Mouse (Mus musculus) Patski (cell line): ENCODE measurements around the gene Napb. TPM values are rescaled to one million over a fixed set of nuclear protein-coding genes. Genes with fewer than 3 reads are reported as not detected.
"Not testable (repeated sequence)": the region's sequence is repeated elsewhere in the genome, so short reads cannot be mapped to it uniquely, and the experiment has no call there.

Source experiments
- ATAC-seq: fragments of 100-300 bp; one replicate; pipeline ENCODE4 v1.8.0; 2021
- CTCF ChIA-PET: fragments of 350-600 bp; sonication (Branson Sonifier 250); formaldehyde crosslinking; loops from one replicate; lab custom pipeline; 2022; ENCODE audit warnings: inconsistent platforms; lab: Charles Lee
- POLR2A ChIA-PET: fragments of 350-600 bp; sonication (Branson Sonifier 250); formaldehyde crosslinking; loops from one replicate; lab custom pipeline; 2022; ENCODE audit warnings: antibody characterized with exemption, inconsistent platforms; lab: Charles Lee
- DNase-seq: peaks from one replicate; pipeline ENCODE4 v3.0.0-alpha.2; 2011; ENCODE audit warnings: low read depth, low spot score
- H3K27me3 ChIP-seq: fragments of 371-371 bp; one replicate; pipeline ENCODE4 v1.5.1; 2021
- CTCF ChIP-seq: fragments of 100-300 bp; IDR thresholded peaks from one replicate; pipeline ENCODE4 v1.5.1; 2021
- in situ Hi-C: fragments of 300-500 bp; cut with MboI; formaldehyde crosslinking; loops from 3 replicates; pipeline ENCODE4 v1.11.1; 2018; ENCODE audit warnings: low pct_unique_long_range_greater_than_20kb, mixed read lengths
- polyA plus RNA-seq: library from polyadenylated mRNA; unstranded; gene quantifications from one replicate; pipeline ENCODE4 v1.2.3, GENCODE M21; 2021

Napb gene
- 4.3 TPM for polyA plus RNA-seq

DNA sequence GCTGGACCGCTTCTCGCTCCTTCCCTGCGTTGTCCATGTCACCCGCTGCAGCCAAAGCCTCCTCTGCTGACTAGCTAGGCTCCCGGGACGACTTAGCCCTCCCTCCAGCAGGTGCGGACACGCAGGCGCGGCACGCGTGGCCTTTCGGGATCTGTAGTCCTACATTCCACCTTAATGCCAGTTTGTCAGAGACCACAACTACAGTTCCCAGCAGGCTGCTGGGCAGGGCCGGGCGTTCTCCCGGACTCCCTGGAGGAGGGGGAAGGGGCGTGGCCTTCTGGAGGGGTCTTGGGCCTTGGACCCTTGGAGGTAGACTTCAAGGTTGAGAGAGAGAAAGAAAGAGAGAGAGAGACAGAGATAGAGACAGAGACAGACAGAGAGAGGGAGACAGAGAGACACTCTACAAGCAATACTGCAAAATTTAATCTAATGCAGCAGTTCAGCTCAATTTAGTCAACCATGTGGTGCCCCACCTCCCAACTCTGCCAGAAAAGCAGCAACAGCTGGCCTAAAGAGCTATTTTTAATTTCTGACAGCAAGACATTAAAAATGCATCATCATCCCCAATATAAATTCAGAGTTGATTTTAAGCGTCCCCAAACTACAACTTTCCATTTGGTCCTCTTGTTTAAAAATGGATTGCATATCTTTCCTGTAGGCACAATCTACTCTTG lies at the start of gene Napb:
Gene Napb (minus strand): TSS at position 141 of the 674 bp plus-strand sequence.
- ChIA-PET POLR2A (interaction anchor here (0.6 to 1.1 kb wide), 2 partner anchors 16 to 53 kb away, joined by 3 to 4 read pairs; no protein-coding TSS in a partner anchor), CTCF (interaction anchor here (1.0 to 1.9 kb wide), 8 partner anchors 10 to 32 kb away, joined by 3 to 7 read pairs (median 4); no protein-coding TSS in a partner anchor)
- H3K27me3 ChIP-seq = peaks cover 1% of the 10 kb centered on the region
- ATAC-seq = peak; percentile 99
- peak; percentile 71 for DNase-seq
- in situ Hi-C loops = loop anchor here (10.0 kb wide), 1 partner anchor 162 kb away; no protein-coding TSS in a partner anchor
- TF ChIP-seq CTCF = no peak

DNA sequence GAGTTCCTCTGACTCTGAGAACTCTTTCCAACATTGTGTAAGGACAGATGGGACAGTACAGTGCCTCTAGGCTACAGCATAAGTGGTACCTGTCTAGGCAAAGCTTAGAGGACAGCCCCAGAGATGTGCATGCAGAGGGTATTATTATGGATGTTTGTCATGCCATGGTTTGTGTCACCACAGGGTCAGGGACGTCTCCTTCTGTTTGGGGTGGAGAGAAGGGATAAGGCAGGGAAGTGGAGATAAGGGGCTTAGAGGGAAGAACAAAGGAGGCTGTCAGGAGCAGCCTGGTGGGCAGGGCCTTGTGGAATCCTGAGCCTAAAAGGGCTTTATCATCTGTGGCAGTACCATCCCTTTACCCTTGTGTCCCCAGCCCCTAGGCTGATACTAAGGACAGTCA lies 49.4 kb upstream of the Napb start, which contains the start of gene 8030411F24Rik:
Gene 8030411F24Rik (plus strand): TSS at position 301 of the 400 bp plus-strand sequence.
- in situ Hi-C loops = no loop called here

DNA sequence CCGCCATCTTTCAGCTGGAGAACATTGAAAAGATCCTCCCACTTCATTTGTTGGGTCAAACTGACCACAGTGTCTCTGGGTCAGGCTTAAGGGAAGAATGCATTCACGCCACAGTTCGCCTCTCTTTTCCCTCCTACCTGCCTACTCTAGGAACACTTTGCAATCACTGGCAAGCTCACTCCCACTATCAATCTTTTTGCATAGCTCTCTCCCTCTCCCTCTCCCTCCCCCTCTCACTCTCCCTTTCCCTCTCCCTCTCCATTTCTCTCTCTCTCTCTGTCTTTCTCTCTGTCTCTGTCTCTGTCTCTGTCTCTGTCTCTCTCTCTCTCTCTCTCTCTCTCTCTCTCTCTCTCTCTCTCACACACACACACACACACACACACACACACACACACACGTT lies 39.1 kb upstream of the Napb start, which contains the start of gene Cst11:
Gene Cst11 (minus strand): TSS at position 101 of the 400 bp plus-strand sequence.
- POLR2A ChIA-PET, in situ Hi-C loops, ATAC-seq, H3K27me3 ChIP-seq, DNase-seq: not testable (repeated sequence)
- CTCF ChIA-PET = interaction anchor here (1.4 kb wide), 1 partner anchor 131 kb away, joined by 5 read pairs; no protein-coding TSS in a partner anchor

More for the DNA sequence above, 49.4 kb upstream of the Napb start, which contains the start of gene 8030411F24Rik:
- TF ChIP-seq CTCF = no peak
- POLR2A ChIA-PET = no interaction called here
- DNase-seq (no peak), ATAC-seq (no peak)
- CTCF ChIA-PET = no interaction called here
- no peaks in the 10 kb centered on the region for H3K27me3 ChIP-seq

DNA sequence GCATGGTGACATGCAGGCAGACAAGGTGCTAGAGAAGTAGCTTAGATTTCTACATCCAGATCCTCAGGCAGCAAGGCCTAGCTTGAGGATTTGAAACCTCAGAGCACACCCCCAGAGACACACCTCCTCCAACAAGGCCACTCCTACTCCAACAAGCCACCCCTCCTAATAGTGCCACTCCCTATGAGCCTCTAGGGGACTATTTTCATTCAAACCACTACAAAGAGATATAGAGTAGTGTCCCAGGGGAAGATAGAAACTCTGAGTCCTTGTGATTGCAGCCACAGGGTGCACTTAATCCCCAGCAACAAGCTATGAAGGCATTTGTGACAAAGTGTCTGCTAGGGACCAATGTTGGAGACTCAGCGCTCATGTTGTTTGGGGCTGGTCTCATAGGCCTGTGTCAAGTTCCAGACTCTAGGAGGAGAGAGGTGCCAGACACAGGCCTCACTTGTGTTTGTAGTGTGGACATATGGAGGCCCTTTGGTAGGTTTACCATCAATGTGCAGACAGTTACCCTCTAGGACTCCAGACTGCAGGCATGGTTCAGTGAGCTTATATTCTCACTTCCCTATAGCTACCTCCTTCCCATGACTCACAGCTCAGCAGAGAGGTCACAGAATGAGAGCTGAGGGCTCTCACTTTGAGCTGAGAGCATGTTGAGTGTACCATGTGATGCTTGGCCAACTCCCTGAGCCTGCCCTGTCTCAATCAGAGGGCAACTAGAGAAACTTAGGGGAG lies 31.6 kb upstream of the Napb start:
- peaks cover under 1% of the 10 kb centered on the region for H3K27me3 ChIP-seq
- CTCF ChIA-PET = interaction anchor here (2.4 kb wide), 1 partner anchor 11 kb away, joined by 11 read pairs; no protein-coding TSS in a partner anchor
- POLR2A ChIA-PET = no interaction called here
- in situ Hi-C loops = no loop called here
- TF ChIP-seq CTCF = no peak
- ATAC-seq (peak; percentile 35), DNase-seq (no peak)

DNA sequence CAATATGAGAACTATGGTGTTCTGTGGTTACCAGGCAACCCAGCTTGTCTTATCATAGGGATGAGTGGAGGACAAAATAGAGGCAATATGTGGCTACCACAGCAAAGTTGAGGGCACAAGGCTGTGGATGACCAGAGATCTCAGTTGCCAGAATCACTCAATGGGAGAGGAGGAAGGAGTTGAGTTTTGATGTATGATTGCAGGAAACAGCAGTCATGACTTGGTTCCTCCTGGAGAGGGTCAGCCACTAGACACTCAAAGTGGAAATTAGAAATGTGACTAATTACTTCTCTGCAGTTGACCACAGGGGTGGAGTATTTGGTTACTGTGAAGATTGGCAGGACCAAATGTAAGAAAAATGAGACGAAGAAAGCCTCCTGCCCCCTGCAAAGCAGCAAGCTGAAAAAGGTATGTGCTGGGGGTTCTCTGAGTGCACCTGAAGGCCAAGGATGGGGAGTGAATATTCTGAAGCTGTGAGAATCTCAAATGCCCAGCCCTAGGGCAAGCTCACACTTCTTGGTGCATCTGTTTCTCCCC lies 22.1 kb upstream of the Napb start:
- ChIA-PET POLR2A (no interaction called here), CTCF (interaction anchor here (1.4 to 5.6 kb wide), 3 partner anchors 13 to 147 kb away, joined by 3 to 28 read pairs (median 28); no protein-coding TSS in a partner anchor)
- peaks cover 3% of the 10 kb centered on the region for H3K27me3 ChIP-seq
- in situ Hi-C loops = loop anchor here (5.0 kb wide), 2 partner anchors 98 to 148 kb away; no protein-coding TSS in a partner anchor
- no peak for ATAC-seq
- TF ChIP-seq CTCF = no peak
- DNase-seq = no peak

DNA sequence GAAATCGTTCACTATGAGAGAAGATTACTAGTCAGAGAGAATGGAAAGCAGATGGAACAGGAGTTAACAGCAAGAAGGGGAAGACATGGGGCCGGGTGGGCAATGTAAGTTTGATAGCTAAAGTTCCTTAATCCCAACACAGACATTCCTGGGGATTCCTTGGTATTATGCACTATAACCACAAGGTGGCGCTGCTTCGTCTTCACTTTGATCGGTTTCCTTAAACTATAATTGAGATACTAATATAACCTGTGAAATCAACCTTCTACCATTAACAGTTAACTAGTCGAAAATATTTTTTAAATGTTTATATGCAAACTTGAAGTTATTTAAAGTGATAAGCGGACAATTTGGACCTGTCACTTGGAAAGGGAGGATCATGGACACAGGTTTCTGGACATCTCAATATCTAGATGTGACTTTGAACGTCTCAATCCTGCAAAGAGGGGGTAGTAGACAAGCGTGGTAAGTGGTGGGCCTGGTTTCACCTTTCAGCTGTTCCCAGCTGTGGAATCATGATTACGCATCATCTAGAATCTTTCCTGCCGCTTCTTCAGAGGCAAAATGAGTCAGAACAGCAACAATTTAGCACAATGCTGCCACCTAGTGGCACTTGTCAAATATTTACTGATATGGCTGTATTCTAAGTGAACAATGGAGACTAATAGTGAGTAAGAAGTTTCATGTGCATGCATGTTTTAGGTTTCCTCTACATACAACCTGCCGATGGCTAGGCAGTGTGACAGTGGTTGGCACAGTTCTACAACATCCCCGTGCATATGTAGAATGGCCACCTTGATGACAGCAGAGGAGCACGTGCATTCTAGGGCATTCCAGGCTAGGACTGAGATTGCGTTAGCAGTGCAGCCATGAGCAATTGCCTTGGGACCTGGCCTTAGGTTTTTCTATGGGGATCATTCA lies 19.9 kb upstream of the Napb start:
- DNase-seq = peak; percentile 64
- ATAC-seq = peak; percentile 95
- ChIA-PET CTCF (interaction anchor here (0.6 to 5.6 kb wide), 19 partner anchors 11 to 158 kb away, joined by 3 to 28 read pairs (median 4); partner anchors contain the start of gene Gzf1), POLR2A (no interaction called here)
- peak; percentile 72 for TF ChIP-seq CTCF
- in situ Hi-C loops = loop anchor here (5.0 kb wide), 2 partner anchors 100 to 150 kb away; no protein-coding TSS in a partner anchor
- H3K27me3 ChIP-seq = peaks cover 3% of the 10 kb centered on the region

DNA sequence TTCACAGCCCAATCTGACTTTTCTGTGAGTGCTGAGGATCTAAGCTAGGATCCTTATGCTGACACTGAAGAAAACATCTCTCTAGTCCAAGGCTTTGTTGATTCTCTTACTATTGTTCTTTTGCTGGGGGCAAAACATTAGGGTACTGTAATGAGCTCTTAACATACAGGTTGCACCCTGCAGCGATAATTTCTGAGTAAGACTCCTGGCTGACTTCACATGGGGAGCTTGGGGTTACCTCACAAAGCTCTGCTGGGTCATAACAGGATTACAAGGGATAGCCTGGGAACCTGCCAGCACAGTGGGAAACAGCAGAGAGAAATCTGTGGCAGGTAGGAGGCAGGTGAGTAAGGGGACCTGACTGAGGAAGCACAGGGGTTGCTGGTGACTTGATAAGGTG lies 17.8 kb upstream of the Napb start, which contains the start of gene Cstl1:
Gene Cstl1 (plus strand): TSS at position 301 of the 400 bp plus-strand sequence.
- no peak for DNase-seq
- in situ Hi-C loops = loop anchor here (5.0 kb wide), 2 partner anchors 102 to 152 kb away; no protein-coding TSS in a partner anchor
- CTCF ChIA-PET = interaction anchor here (1.0 to 5.3 kb wide), 4 partner anchors 15 to 102 kb away, joined by 3 to 28 read pairs (median 4); no protein-coding TSS in a partner anchor
- TF ChIP-seq CTCF = no peak
- H3K27me3 ChIP-seq = peaks cover 3% of the 10 kb centered on the region
- POLR2A ChIA-PET = no interaction called here
- no peak for ATAC-seq

DNA sequence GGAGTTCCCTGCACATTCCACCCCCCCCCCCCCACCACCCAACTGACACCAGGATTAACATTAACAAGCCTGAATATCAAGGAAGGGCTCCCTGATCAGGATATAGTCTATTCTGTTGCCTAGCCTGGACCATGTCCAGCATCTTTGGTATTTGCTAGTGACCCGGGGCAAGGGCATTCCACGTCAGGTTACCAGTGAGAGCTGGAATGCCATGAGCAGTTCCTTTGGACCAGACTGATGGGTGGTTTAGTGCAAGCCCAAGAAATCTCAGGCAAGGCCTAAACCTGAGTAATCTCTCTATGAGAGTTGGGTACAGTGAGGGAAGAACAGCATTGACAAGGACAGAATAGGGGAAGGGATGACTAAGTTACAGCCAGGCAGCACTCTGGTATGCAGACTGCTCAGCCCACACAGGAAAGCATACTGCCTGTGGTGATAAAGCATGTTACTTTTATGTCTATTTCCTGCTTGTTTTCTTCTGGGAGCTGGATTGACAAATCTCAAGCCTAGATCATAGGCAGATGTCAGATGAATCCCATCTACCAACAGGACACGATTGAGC lies 11.7 kb upstream of the Napb start:
- ATAC-seq (peak; percentile 74), DNase-seq (no peak)
- no peak for TF ChIP-seq CTCF
- CTCF ChIA-PET = no interaction called here
- in situ Hi-C loops = no loop called here
- H3K27me3 ChIP-seq = no peaks in the 10 kb centered on the region
- POLR2A ChIA-PET = no interaction called here

DNA sequence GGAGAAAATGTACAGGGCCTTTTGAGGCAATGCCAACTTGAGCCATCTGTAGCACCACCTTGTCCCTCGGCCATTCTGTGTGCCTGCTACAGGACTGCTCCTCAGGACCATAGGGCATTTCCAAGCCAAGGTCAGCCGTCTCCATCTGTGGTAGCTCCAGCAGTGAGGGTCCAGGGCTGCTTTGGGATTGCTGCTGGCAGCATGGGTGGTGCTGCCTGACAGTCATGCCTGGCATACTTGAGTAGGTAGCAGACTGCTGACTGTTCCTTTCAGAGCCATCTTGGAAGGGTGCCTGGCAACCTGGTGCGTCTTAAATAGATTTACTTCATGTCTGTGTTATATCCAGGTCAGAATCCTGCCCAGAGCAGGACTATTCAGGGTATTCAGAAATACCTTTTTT lies 10.7 kb upstream of the Napb start:
- H3K27me3 ChIP-seq = no peaks in the 10 kb centered on the region
- POLR2A ChIA-PET = no interaction called here
- DNase-seq = no peak
- in situ Hi-C loops = no loop called here
- ATAC-seq = no peak
- CTCF ChIA-PET = interaction anchor here (0.9 to 1.4 kb wide), 3 partner anchors 11 to 110 kb away, joined by 3 read pairs; partner anchors contain the start of gene Napb
- TF ChIP-seq CTCF = no peak
